Mouse (Mus musculus): Measurements from ENCODE around the gene Adgrg1. TPM values are rescaled to one million over a fixed set of nuclear protein-coding genes. Genes with fewer than 3 reads are reported as not detected.
A peak's percentile ranks its signal among the peaks of the same experiment; 100 is the strongest.

The Adgrg1 gene
- polyA plus RNA-seq, 1 experiment = 146 TPM

DNA sequence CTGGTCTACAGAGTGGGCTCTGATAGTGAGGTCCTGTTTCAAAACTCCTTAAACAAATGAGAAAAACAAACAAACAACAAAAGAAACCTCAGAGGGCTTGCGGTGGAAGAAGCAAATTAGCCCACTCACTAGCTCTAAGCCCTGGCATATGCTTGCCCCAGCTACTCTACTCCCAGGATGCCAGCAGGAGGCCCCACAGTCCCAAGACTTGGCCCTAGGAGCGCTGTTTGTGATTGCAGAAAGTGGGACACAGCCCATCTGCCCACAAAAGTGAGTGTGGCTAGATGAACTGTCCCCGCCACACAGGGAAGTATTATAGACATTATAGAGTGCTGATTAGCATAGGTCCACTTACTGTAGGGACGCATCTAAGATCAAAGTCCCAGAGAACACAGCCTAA is 26.1 kb upstream of the Adgrg1 start:
- Histone ChIP-seq H3K4me1 (replicated peaks; ENCODE audit: control insufficient read depth, insufficient read depth, low read length) (no peaks in the 10 kb centered on the region), H3K27me3 (ENCODE audit: control insufficient read depth, insufficient read depth, low read length) (no peaks in the 10 kb centered on the region), H3K27ac (ENCODE audit: control insufficient read depth, insufficient read depth, low read length) (no peak overlapping the region), H3K4me3 (ENCODE audit: control insufficient read depth, insufficient read depth, low read length) (no peak overlapping the region), H3K36me3 (ENCODE audit: control insufficient read depth, insufficient read depth, low read length) (no peaks in the 10 kb centered on the region)
- no peak for DNase-seq
- 88% methylated on average over 4 of the region's 4 CpGs for WGBS
- TF ChIP-seq CTCF (IDR thresholded peaks at IDR 0.05; ENCODE audit: borderline replicate concordance, control insufficient read depth, extremely low read depth, insufficient read depth, low read length, poor library complexity) (no peak), POLR2A (IDR thresholded peaks at IDR 0.05; ENCODE audit: control insufficient read depth, extremely low read depth, insufficient read depth, low read length, poor library complexity) (no peak)

DNA sequence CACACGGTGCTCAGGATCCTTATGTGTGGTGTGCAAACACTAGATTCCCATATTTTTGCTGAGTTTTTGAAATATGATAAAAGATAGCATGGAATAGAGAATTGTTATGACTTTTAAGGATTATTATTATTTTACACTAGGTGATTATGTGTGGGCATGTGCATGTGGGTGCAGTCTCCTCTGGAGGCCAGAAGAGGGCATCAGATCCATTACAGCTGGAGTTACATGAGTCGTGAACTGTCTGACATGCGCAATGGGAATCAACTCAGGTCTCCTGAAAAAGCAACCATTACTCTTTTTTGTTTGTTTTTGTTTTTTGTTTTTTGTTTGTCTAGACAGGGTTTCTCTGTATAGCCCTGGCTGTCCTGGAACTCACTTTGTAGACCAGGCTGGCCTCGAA is 25.5 kb upstream of the Adgrg1 start:
- Histone ChIP-seq H3K27me3 (ENCODE audit: control insufficient read depth, insufficient read depth, low read length) (no peaks in the 10 kb centered on the region), H3K27ac (ENCODE audit: control insufficient read depth, insufficient read depth, low read length) (no peak overlapping the region), H3K4me3 (ENCODE audit: control insufficient read depth, insufficient read depth, low read length) (no peak overlapping the region), H3K4me1 (replicated peaks; ENCODE audit: control insufficient read depth, insufficient read depth, low read length) (peaks cover 6% of the 10 kb centered on the region), H3K36me3 (ENCODE audit: control insufficient read depth, insufficient read depth, low read length) (no peaks in the 10 kb centered on the region)
- DNase-seq = no peak
- no peak for TF ChIP-seq POLR2A (IDR thresholded peaks at IDR 0.05; ENCODE audit: control insufficient read depth, extremely low read depth, insufficient read depth, low read length, poor library complexity)
- no peak for TF ChIP-seq CTCF (IDR thresholded peaks at IDR 0.05; ENCODE audit: borderline replicate concordance, control insufficient read depth, extremely low read depth, insufficient read depth, low read length, poor library complexity)
- WGBS = 81% methylated on average over 4 of the region's 4 CpGs

DNA sequence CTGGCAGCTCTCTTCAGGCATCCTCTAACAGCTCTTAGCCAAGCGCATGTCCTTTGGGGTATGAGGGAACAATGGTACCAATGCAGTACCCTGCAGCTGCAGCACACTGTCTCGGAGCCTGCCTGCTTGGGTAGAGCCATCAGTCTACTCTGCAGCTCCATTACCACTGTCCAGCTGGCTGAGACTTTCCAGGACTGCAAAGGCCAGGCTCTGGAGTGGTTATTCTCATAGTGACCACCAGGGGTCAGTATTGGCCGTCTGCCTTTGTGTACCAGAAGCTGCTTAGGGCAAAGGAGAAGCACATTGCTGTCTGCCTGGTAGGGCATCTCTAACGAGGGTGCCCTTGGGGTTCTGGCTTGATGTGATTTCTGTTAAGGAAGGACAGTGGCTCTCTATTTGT is 24.5 kb upstream of the Adgrg1 start:
- no peak overlapping the region for H3K4me3 ChIP-seq (ENCODE audit: control insufficient read depth, insufficient read depth, low read length)

DNA sequence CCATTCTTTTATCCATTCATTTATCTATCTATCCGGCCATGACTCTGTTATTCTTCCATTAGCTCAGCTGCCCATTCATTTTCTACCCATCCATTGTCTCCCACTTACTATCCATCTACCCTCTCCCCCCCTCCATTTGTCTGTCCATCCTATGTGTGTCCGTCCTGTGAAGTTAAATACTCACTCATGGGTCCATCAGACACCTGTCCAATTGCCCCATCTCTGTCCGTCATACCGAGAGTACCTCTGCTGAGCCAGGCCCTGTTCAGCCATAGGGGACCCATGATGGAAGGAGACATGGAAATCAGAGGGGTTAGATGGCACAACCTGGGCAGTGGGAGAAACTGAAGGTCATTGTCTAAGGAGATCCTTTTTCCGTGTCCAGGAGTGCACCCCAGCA is 24.1 kb upstream of the Adgrg1 start:
- TF ChIP-seq CTCF (IDR thresholded peaks at IDR 0.05; ENCODE audit: borderline replicate concordance, control insufficient read depth, extremely low read depth, insufficient read depth, low read length, poor library complexity) (no peak), POLR2A (IDR thresholded peaks at IDR 0.05; ENCODE audit: control insufficient read depth, extremely low read depth, insufficient read depth, low read length, poor library complexity) (no peak)
- 82% methylated on average over 5 of the region's 5 CpGs for WGBS
- no peak for DNase-seq
- Histone ChIP-seq H3K27me3 (ENCODE audit: control insufficient read depth, insufficient read depth, low read length) (no peaks in the 10 kb centered on the region), H3K27ac (ENCODE audit: control insufficient read depth, insufficient read depth, low read length) (no peak overlapping the region), H3K4me1 (replicated peaks; ENCODE audit: control insufficient read depth, insufficient read depth, low read length) (peaks cover 16% of the 10 kb centered on the region), H3K4me3 (ENCODE audit: control insufficient read depth, insufficient read depth, low read length) (no peak overlapping the region), H3K36me3 (ENCODE audit: control insufficient read depth, insufficient read depth, low read length) (no peaks in the 10 kb centered on the region)

More for the DNA sequence above, 24.5 kb upstream of the Adgrg1 start:
- no peaks in the 10 kb centered on the region for H3K36me3 ChIP-seq (ENCODE audit: control insufficient read depth, insufficient read depth, low read length)
- TF ChIP-seq POLR2A (IDR thresholded peaks at IDR 0.05; ENCODE audit: control insufficient read depth, extremely low read depth, insufficient read depth, low read length, poor library complexity) (no peak), CTCF (IDR thresholded peaks at IDR 0.05; ENCODE audit: borderline replicate concordance, control insufficient read depth, extremely low read depth, insufficient read depth, low read length, poor library complexity) (peak; percentile 64; the same call in 1 of the 2 replicates)
- 27% methylated on average over 4 of the region's 4 CpGs for WGBS
- DNase-seq = peak; percentile 69
- peaks cover 15% of the 10 kb centered on the region for H3K4me1 ChIP-seq (replicated peaks; ENCODE audit: control insufficient read depth, insufficient read depth, low read length)
- no peaks in the 10 kb centered on the region for H3K27me3 ChIP-seq (ENCODE audit: control insufficient read depth, insufficient read depth, low read length)
- H3K27ac ChIP-seq (ENCODE audit: control insufficient read depth, insufficient read depth, low read length) = no peak overlapping the region

DNA sequence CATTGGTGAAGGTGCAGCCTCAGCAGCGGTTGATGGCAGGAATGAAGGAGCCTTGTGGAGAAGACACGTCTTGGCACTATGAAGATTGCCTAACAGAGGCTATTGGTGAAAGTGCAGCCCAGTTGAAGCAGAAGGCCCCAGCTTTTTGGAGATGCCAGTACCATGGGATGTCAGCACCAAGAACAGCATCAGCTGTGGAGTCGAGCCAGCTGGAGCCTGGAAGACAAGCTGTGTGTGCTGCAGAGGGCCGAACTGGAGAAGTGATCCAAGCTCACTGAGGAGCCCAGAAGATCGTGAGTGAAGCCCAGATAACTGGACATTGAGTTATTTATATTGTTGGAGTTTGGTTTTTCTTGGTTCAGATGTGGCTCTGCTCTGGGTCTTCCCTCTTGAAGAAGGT is 22.5 kb upstream of the Adgrg1 start:
- Histone ChIP-seq H3K4me1 (replicated peaks; ENCODE audit: control insufficient read depth, insufficient read depth, low read length) (peaks cover 20% of the 10 kb centered on the region), H3K4me3 (ENCODE audit: control insufficient read depth, insufficient read depth, low read length) (no peak overlapping the region)
- DNase-seq = no peak

DNA sequence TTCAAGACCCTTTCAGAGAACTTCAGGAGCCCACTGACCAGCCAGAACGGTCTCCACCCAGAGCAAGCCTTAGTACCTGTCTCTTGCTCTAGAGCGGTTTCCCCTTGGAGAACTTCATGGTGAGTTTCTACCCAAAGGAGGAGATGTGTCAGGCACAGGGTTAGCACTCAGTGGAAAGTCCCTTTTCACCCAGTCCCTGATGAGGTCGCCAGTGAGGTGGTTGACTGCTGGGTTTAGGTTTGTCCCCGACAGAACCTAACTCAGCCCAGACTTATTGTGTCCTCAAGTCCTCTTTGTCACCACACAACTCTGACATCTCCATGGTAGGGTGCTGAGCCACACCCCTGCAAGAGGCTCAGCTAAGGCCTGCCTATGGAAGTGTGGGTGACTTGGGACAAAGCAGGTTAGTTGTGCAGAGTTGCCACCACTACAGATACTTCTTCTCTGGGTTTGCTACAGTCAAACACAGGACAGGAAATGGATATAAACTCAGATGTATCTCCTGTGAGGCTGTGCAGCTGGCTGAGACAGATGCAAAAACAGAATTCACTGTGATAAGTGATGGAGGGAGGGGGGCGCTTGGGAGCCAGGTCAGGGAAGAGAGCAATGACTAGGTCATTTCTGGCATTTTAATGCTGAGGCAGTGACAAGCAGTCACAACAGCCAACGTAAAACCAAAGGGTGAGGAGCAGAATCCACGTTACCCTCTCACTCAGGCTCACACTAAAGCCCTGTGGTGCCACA is 20.8 kb upstream of the Adgrg1 start:
- Histone ChIP-seq H3K4me1 (replicated peaks; ENCODE audit: control insufficient read depth, insufficient read depth, low read length) (peaks cover 20% of the 10 kb centered on the region), H3K36me3 (ENCODE audit: control insufficient read depth, insufficient read depth, low read length) (no peaks in the 10 kb centered on the region), H3K4me3 (ENCODE audit: control insufficient read depth, insufficient read depth, low read length) (no peak overlapping the region), H3K27ac (ENCODE audit: control insufficient read depth, insufficient read depth, low read length) (no peak overlapping the region), H3K27me3 (ENCODE audit: control insufficient read depth, insufficient read depth, low read length) (no peaks in the 10 kb centered on the region)
- TF ChIP-seq CTCF (IDR thresholded peaks at IDR 0.05; ENCODE audit: borderline replicate concordance, control insufficient read depth, extremely low read depth, insufficient read depth, low read length, poor library complexity) = no peak
- TF ChIP-seq POLR2A (IDR thresholded peaks at IDR 0.05; ENCODE audit: control insufficient read depth, extremely low read depth, insufficient read depth, low read length, poor library complexity) = no peak
- WGBS = 32% methylated on average over 7 of the region's 7 CpGs
- DNase-seq = no peak

More for the DNA sequence above, 22.5 kb upstream of the Adgrg1 start:
- Histone ChIP-seq H3K27ac (ENCODE audit: control insufficient read depth, insufficient read depth, low read length) (no peak overlapping the region), H3K36me3 (ENCODE audit: control insufficient read depth, insufficient read depth, low read length) (no peaks in the 10 kb centered on the region), H3K27me3 (ENCODE audit: control insufficient read depth, insufficient read depth, low read length) (no peaks in the 10 kb centered on the region)
- 88% methylated on average over 5 of the region's 5 CpGs for WGBS
- TF ChIP-seq POLR2A (IDR thresholded peaks at IDR 0.05; ENCODE audit: control insufficient read depth, extremely low read depth, insufficient read depth, low read length, poor library complexity) (no peak), CTCF (IDR thresholded peaks at IDR 0.05; ENCODE audit: borderline replicate concordance, control insufficient read depth, extremely low read depth, insufficient read depth, low read length, poor library complexity) (no peak)

Data from thymus, adult 2 months (tissue).